Mouse (Mus musculus): ENCODE results near the gene Syt6.

Syt6 gene

DNA sequence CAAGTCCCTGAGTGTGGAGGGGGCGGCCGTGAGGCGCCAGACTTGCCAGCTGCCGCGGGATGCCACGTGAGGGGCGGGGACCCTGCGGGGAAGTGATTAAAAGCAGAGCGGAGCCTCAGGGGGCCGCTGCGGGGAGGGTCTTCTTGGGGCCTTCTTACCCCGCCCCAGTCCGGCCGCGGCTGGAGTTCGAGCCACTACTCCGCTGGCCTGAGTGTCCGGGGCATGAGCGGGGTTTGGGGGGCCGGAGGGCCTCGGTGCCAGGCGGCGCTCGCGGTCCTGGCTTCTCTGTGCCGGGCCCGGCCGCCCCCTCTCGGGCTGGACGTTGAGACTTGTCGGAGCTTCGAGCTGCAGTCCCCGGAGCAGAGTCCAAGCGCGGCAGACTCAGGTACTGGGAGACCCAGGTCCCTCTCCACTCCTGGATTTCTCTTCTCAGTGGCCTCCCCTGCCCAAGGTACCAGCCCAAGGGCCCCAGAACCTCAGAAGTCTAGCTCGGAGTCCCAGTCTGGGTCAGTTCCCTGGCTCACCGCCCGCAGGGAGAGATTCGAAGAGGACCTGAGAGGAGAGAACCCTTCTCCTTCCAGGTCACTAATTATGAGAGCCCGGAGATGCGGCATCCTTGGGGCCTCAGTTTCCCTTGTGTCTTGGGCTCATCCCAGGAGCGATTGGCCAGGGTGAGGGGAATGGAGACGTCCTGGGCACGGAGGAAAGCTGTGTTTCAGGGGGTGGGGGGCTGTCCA is at the start of gene Syt6:
Gene Syt6 (plus strand): TSS at position 76 of the 737 bp plus-strand sequence.
- DNase-seq (ENCODE audit: low spot score), result peak; percentile 46

DNA sequence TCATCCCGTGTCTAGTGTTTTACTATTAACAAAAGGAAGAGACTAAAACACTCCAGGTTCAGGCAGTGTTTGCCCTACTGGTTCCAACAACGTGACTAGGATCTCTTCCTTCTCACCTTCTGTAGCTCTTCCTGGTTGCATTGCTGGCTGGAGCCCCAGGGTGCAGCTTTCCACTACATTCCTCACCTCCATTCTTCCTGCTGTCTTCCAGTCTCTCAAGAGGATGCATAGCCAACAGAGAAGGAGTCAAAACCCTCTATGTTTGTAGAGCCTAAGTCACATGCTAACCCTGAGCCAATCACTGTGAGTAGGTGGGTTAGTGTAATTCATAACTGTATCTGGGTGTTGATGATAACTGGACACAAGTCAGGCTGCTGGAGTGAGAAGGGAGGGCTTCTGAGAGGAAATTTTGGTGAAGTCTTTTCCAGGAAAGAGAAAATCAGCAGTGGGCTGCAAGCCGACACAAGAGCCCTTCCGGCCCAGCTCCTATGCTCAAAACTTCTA is 48.8 kb upstream of the Syt6 start:
- no peak for DNase-seq (ENCODE audit: low spot score)

DNA sequence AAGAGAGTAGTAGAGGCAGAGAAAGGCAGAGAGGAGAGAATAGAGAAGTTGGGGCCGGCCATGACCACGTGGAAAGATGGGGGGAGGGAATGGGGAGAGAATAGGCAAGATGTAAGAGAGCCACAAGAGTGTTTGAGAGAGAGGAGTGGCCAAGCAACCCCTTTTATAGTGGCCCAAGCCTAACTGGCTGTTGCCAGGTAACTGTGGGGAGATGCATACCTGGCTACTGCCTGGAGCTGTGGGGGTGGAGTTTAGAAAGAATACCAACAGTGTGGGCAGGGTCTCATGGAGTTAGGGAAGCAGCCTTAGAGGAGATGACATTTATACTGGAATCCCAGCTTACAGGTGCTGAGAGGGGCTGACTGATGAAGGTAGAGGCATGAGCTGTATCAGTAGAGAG is 48.2 kb upstream of the Syt6 start:
- DNase-seq (ENCODE audit: low spot score), result no peak

DNA sequence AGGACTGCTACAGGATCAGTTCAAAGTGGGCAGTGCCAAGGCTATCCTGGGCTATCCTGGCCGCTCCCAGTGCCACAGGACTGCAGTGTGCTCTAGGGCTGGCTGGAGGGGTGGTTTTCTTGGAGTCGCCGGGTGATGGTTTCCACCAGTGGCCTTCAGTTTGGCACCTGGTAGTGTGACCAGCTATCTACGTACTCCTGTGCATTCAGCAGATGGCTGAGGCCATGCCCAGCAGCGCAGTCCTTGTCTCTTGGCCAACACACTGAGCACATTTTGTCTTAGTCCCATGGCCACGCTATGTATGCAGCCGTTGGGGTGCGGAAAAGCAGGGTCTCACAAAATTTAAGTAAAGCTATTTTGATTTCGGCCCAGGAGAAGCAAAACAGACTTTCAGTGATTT is 41.0 kb upstream of the Syt6 start:
- DNase-seq (ENCODE audit: low spot score), result no peak

- no peak for DNase-seq (ENCODE audit: low spot score)
These were observed 39.8 kb upstream of the Syt6 start for GRCm38 (mm10) chr3:103535207-103535606.

DNA sequence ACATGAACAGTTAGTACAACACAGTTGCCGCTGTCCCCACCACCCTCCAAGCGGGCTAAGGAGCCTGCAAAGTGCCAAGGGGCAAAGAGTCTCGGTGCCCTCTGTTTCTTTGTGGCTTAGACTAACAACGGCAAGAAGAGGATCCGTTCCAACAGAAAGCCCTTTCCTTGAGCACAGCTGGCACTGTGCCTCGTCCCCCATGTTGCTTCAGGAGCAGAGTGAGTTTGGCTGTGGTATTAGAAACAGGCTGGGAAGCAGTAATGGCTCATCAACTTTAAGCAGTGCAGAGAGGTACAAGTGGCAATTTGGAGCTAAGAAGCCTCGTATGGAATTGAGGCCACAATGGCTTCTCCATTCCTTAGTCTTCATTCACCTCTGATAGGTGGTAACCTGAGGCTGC is 35.9 kb upstream of the Syt6 start:
- peak; percentile 44 for DNase-seq (ENCODE audit: low spot score)

DNA sequence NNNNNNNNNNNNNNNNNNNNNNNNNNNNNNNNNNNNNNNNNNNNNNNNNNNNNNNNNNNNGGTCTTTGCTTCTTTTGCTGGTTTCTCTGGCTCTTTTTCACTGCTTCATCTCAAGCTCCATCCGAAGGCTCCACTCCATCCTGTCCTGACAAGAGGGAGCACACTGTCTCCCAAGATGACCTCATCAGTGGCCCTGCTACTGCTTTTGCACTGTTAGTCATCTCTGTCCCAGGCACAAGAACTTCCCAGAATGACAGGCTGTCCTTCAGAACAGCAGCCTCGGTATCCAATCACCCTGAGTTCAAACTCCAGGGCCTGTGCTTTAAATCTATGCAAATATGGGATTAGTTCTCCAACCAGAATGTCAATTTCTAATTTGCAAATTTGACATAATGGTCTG is 28.9 kb upstream of the Syt6 start:
- DNase-seq (ENCODE audit: low spot score), result no peak

DNA sequence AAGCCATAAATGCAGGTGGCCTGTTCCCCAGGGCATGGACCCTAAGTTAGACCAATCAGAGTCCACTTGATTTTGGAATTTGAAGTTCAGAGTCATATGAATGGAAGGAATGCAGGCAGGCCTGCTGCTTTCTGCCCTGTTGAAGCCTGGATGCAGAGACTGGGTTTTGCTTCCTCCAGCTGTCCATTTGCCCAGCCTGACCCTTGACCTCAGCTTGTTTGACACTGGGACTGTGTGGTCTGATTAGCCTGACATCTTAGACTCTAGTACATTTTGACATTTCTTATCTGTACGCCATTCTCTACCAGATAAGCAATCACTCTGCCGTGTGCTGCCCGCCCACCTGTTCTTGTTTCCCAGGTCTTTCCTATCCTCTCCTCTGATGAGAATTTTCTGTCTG is 28.4 kb upstream of the Syt6 start:
- DNase-seq (ENCODE audit: low spot score), result no peak

- no peak for DNase-seq (ENCODE audit: low spot score)
These were observed 24.8 kb upstream of the Syt6 start for GRCm38 (mm10) chr3:103550236-103550635.

- DNase-seq (ENCODE audit: low spot score), result no peak
These were observed 7.8 kb upstream of the Syt6 start for GRCm38 (mm10) chr3:103567226-103567625.

DNA sequence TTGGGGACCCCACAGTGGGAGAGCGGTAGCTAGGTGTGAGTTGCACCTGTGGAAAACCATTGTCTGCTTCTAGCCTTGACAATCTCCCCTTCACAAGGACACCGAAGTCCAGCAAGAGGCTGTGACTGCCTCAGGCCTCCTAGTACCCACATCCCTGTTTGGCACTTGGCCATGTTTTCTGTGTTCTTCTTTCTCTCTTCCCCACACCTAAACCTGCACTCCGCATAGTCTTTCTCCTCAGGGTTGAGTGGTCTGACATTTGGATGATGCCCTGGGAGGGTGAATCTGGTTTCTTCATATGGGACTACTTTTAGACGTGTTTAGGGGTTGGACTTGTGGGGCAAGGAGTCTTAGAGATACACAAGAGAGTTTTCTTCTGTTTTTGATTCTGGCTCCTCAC is 2.5 kb upstream of the Syt6 start:
- no peak for DNase-seq (ENCODE audit: low spot score)

DNA sequence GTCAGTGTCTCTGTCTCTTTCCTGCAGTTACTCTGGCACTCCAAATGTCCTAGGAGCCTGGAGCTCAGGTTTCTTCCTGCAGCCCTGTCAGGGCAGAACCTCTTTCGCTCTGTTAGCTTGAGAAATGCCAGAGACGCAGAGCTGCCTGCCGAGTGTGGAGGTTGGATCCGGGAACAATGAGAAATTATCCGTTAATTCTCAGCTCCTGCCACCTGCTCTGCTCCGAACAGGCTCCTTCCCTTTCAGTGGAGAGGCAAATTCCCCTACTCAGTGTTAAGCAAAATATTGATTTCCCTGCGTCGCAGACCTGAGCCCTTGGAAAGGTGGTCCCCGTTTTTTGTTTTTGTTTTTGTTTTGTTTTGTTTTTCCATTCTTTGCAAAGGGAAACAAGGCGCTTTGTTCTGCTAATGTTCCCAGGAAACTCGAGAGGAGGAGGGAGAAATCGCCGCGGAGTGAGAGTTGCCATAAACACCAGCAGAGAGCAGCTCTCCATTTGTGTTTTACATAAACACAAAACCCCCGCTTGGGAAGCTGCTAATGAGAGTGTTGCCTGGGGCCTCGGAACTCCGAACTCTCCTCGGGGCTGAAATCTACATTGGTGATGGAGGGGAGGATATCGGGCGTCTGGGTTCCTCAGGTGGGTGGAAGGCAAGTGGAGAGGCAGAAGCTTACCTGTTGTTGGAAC is 1.8 kb upstream of the Syt6 start:
- no peak for DNase-seq (ENCODE audit: low spot score)

DNA sequence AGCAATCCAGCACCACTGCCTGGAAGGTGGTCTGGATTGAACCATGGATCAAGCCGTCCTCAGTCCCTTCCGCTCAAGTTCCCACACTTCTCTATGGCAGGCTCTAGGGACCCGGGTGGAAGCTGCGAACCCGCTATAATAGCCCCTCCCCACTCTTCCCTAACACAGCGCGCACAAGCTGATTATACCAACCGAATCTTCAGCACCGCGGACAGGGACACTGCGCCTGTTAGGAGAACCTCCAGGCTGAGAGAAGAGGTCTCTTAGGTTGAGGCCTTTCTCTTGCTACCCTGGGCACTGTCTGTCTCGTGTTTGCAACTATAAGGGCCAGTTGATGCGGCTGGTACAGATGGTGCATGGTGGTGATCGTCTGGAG is 1.3 kb upstream of the Syt6 start:
- peak; percentile 87 for DNase-seq (ENCODE audit: low spot score)

DNA sequence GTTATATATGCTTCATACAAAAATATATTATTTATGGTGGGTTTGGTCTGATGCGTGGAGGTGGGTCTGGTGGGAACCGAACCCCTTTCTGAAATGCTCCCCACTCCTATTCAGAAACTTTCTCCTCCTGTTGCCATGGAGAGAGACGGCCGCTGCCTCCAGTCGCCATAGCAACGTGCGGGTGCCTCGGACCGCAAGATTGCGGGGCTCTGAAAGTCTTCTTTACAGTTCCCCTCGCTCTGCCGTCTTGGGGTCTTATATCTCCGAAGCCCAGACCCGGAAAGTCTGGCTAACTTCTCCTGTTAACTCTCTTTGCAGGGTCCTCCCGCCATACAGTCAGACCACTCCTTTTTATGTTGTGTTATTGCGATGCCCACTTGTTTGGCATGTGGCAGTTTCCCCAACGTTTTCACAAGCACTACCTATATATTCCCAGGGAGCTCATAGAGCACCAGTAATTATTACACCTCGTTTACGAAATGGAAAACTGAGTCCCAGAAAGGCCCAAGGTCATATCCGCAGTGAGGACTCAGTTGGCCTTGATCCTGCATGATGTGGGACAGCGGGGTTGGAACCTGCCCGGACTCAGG is 370 bp upstream of the Syt6 start:
- DNase-seq (ENCODE audit: low spot score), result no peak

GRCm38 (mm10) chr3:103575893-103576641 is 1.0 kb downstream of the Syt6 start:
- no peak for DNase-seq (ENCODE audit: low spot score)

DNA sequence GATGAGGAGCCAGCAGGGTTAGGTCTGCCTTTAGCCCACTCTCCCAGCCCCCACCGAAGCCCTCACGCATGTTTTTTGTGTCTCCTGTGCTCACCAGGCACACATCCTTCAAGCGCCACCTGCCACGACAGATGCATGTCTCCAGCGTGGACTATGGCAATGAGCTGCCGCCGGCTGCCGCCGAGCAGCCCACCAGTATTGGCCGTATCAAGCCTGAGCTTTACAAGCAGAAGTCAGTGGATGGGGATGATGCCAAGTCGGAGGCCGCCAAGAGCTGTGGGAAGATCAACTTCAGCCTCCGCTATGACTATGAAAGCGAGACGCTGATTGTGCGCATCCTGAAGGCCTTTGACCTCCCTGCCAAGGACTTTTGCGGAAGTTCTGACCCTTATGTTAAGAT is 12.1 kb downstream of the Syt6 start:
- no peak for DNase-seq (ENCODE audit: low spot score)

GRCm38 (mm10) chr3:103587672-103588071 is 12.6 kb downstream of the Syt6 start:
- DNase-seq (ENCODE audit: low spot score), result no peak

DNA sequence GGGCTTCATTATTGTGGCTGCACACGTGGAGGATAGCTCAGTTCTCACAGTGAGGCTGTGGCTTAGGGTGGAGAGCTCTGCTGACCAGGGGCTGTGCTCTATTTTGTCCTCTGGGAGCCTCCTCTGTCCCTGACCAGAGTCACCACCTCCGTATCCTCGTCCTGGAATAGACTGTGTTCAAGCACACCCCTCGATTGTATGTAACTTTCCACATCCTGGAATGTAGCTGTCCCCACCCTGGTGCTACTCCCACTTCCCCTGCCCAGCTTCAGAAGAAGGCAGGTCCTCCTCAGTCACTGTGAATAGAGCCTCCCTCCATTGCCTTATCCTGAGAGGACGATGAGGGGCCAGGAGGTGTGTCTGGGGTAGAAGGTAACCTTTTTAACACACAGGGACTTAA is 14.6 kb downstream of the Syt6 start:
- DNase-seq (ENCODE audit: low spot score), result no peak

DNA sequence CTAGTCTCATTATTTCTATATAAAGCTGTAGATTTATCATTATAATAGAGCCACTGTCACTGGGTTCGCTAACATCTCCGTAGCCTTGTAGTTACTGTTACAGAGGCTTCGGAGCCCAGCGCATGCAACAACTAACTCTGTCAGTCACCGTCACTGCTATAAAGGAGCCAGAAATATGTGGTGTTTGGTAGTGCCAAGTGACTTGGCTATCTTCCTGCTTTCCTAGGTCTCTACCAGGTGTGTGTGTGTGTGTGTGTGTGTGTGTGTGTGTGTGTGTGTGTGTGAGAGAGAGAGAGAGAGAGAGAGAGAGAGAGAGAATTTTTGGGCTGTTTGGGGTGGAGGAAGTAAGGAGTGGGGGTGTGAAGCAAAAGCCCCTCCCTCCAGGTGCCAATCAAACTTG is 17.6 kb downstream of the Syt6 start:
- no peak for DNase-seq (ENCODE audit: low spot score)

DNA sequence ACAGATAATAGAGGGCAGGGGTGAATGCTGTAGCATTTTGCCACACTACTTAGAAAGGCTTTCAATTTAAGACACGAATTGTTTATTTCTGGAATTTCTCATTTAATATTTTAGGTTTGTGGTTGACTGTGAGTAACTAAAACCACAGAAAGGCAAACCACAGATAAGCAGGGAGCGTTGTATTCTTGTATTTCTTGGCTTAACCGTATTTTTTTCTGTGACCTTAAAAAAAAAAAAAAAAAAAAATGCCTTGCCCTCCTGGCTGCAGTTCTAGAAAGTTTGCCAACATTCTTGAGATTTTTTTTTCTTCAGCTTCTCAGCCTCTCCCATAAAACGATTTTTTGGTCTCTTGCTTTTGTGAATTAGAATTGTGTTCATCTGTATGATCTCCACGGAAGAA is 18.6 kb downstream of the Syt6 start:
- DNase-seq (ENCODE audit: low spot score), result no peak

DNA sequence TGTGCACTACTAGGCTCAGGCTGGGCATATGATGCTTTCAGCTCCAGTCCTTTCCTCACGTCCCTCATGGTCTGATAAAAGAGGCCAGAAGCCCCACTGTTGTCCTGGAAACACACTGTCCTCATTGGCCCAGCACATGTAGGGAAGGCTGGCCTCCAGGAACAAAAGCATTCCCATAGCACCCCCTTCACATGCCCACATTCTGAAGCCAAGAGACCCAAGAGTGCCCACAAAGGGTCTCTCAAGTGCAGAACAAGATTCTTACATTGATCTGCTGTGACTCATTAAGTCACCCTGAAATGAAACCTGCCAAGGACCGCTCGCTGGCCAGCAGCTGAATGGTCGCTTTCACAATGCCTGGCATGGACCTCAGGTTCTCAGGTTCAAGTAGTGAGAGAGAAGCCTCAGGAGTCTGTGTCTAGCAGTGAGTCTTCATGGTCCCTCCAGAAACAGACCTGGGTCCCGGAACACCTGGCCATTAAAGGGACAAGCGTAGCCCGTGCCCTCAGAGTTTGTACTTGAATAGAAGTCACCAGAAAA is 20.3 kb downstream of the Syt6 start:
- no peak for DNase-seq (ENCODE audit: low spot score)

DNA sequence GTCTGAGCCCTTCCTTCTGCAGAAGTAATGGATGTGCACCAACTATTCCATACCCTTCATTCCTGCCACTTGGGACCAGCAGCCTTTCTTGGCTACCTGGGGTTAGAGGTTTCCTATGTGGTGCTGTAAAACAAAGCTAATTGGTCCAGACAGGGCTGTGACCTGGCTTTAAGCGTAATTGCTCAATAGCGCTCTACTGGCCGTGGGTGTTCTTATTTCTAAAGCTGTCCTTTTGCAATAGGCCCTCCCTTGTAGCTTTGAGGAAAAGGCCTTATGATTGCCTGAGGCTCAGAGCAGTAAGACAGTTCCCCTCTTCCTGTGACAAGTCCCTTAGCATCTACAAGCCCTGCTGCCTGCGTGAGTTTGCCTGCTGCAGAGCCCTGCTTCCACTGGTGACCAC is 22.6 kb downstream of the Syt6 start:
- no peak for DNase-seq (ENCODE audit: low spot score)

Measured in testis, postnatal 10 days (tissue).